Mouse (Mus musculus) bone marrow macrophage, adult 2 months (primary cell): ENCODE results near the gene Col19a1.

Experiments used
- CTCF ChIP-seq: IDR thresholded peaks from 2 replicates; pipeline ENCODE4 v1.5.1; 2012; ENCODE audit warnings: low read depth, mild to moderate bottlenecking, low read length, moderate library complexity
- POLR2A ChIP-seq: IDR thresholded peaks from 2 replicates; pipeline ENCODE4 v1.6.1; 2012; ENCODE audit warnings: mild to moderate bottlenecking, low read depth, low read length, borderline replicate concordance

GRCm38 (mm10) chr1:24230428-24230827 is 356.8 kb downstream of the Col19a1 start:
- TF ChIP-seq CTCF (no peak), POLR2A (no peak)
